Mouse (Mus musculus): ENCODE results near the gene Ambra1.
A peak's percentile ranks its signal among the peaks of the same experiment; 100 is the strongest.

Gene Ambra1

DNA sequence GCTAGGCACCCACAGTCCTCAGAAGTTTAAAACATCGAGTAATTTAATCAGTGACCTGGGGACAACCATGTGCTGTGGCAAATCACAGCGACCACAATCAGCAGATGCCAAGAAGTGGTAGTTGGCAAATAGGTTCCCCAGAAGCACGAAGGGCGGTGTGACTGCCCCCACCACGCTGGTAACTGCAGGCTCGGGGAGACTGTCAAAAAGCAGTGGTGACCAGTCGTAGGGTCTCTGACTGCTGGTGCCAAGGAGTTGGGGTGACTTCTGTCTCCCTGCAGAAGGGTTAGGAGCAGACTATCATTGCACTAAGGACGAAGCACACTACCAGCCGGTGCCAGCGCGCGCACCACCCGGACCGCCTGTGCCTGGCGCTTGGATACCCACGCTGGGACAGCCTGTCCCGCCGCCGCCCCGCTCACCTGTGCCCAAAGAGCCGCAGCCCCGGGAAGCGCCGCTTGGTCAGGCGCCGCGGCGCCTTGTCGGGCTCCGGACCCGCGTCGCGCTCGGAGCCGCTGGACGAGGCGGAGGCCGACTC is 233.0 kb downstream of the Ambra1 start:
- peak; percentile 49 for DNase-seq

DNA sequence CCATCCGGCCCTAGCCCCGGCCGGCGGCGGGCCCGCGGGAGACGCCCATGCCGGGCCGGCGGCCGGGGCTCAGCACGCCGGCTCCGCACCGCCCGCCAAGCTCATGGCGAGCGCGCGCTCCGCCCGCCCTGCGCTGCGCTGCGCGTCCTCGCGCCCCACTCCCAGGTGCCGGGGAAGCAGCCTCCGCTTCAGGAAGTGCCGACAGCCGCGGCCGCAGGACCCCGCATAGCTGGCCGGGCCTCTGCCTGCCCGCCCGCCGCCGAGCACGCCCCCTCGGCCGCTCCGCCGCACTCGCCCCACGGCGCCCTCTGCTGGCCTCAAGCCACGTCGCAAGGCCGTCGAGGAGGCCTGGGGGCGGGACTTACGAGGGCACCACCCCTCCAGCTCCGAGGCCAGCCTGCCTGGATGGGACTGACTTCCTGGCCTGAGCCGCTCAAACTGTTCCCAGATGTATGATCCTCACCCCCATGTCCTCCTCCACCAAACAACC is 233.6 kb downstream of the Ambra1 start:
- DNase-seq: peak; percentile 94

DNA sequence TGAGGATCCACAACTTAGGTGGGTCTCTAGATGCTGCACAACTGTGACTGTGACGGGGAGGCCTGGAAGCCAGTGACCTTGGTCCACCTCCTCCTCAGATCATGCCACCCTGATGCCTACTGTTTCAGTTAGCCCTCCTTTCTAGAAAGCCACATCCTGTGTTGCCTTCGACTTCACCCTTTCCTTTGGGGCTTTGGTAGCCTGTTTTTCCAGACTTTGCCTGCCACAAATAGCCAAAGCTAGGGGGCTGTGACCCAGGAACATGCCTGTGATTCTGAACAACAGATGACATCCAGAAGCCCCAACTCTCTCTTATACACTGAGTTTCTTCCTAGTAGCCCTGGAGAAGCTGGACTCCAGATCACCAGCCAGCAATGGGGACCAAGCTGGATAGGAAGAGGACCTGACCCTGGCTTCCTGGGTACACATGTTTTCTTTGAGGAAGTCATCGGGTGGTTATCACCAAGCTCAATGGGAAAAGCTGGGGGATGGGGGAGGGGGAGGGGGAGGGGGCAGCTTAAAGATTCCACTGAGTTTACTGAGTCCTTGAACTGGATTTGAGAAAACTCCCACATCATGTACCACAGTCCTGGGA is 234.8 kb downstream of the Ambra1 start:
- no peak for DNase-seq

DNA sequence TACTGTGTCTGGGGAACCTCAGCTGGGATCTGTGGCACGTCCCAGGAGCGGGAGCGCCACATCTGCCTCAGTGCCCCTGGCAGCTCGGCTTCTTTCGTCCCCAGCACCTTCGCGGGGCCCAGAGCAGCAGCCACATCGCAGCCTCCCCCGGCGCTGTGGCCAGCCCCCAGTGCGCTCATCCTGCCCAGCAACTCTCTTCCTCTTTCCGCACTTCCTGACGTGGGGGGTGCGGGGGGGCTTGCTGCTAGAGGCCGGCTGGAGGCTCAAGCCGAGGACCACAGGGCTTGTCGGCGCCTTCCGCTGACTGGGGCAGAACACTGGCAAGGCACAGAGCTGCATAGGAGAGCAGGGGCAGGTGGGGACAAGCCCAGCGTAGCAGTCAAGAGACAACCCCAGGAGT is 235.5 kb downstream of the Ambra1 start:
- DNase-seq: peak; percentile 70

DNA sequence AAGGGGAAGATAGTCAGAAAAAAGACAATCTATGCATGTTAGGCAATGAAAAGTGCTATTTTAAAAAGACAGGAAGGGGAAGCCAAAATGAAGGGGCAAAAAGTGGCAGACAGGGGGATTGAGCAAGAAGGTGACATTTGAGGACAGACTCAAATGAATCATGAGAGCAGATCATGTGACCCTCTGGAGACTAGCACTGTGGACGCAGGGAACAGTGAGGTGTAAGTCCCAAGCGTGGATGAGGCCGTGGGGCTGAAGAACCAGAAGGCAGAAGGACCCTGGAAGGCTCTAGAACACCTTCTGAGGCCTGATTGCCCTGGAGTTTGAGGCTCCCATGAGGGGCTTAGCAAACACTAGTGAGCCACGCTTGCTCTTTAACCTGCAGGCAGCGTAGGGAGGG is 236.4 kb downstream of the Ambra1 start:
- no peak for DNase-seq

DNA sequence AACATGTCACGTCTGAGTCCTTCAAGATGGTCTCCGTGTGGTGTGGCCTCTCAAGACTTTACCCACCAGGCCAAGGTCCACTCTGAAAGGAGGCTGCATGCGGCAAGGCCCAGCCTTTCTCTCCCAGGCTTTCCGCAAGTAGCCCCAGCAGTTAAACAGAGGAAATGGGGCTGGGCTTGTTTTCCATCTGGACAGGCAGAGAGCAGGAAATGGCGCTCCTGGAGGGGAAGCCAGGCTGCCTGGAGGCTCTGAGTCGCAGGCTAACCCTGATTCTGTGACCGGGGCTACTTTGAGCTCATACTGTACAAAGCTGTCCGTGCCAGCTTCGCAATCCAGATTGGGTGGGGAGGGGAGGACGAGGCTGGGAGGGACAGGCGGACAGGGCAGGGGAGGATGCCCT is 238.0 kb downstream of the Ambra1 start:
- no peak for DNase-seq

Measured in liver (tissue).